Mouse (Mus musculus) liver, embryonic 14.5 days (tissue): ENCODE measurements at regions not wholly inside any gene's neighbourhood (a gene's known extent, or its start where the extent isn't known, plus 50 kb on each side); places are given as distances from the start of the nearest gene placed in this dataset.

Source experiments
- CTCF ChIP-seq: IDR thresholded peaks from 2 replicates; pipeline ENCODE4 v1.5.1; 2016; ENCODE audit warnings: antibody characterized with exemption, low read depth, control low read depth
- EP300 ChIP-seq: IDR thresholded peaks from 2 replicates; pipeline ENCODE4 v1.6.1; 2016; ENCODE audit warnings: antibody characterized with exemption, low read depth

GRCm38 (mm10) chr1:92330181-92330580 lies 134.7 kb upstream of the Hdac4 start:
- TF ChIP-seq EP300 (no peak), CTCF (no peak)
